ENCODE assay signal across 18 mouse cellular contexts in genomic region chr6:15501063-15501462, GRCm38 (mm10).
"Had no signal": no experiment of that assay in that cellular context is flagged by ENCODE, and none has a peak within 500 bp of the region (broad histone marks: within the 10 kb centered on the region; RNA-seq: fewer than 3 reads in every experiment).

No protein-coding gene starts in this region.

- H3K9ac ChIP-seq: hindbrain, embryonic 14.5 days; intestine, embryonic 15.5 days; kidney, embryonic 15.5 days; liver, embryonic 13.5 days; liver, postnatal 0 days; neural tube, embryonic 15.5 days; stomach, embryonic 15.5 days had no signal

- H3K4me3 ChIP-seq: intestine, embryonic 15.5 days; kidney, embryonic 15.5 days; left cerebral cortex, adult 2 months; limb, embryonic 10.5 days; liver, embryonic 13.5 days; megakaryocyte, embryonic 14.5 days; myocyte; neural tube, embryonic 15.5 days; stomach, embryonic 15.5 days had no signal

- H3K36me3 ChIP-seq: intestine, embryonic 15.5 days; kidney, embryonic 15.5 days; limb, embryonic 10.5 days; liver, embryonic 13.5 days; neural tube, embryonic 15.5 days; stomach, embryonic 15.5 days had no signal

- H3K4me2 ChIP-seq: hindbrain, embryonic 14.5 days; intestine, embryonic 15.5 days; kidney, embryonic 15.5 days; liver, embryonic 13.5 days; neural tube, embryonic 15.5 days; stomach, embryonic 15.5 days had no signal

- DNase-seq: kidney, adult 18-20 months; kidney, postnatal 14 days; liver, embryonic 13.5 days; liver, postnatal 0 days; right cerebral cortex, postnatal 4 days; spleen, adult 18-20 months; thymus, adult 2 months; thymus, postnatal 25 days had no signal

- H3K27me3 ChIP-seq: intestine, embryonic 15.5 days; kidney, embryonic 15.5 days; liver, embryonic 13.5 days; megakaryocyte, embryonic 14.5 days; neural tube, embryonic 15.5 days; stomach, embryonic 15.5 days had no signal

- H3K9me3 ChIP-seq: intestine, embryonic 15.5 days; kidney, embryonic 15.5 days; limb, embryonic 10.5 days; liver, embryonic 13.5 days; megakaryocyte, embryonic 14.5 days; neural tube, embryonic 15.5 days; stomach, embryonic 15.5 days had no signal

- H3K27ac ChIP-seq: hindbrain, embryonic 14.5 days; intestine, embryonic 15.5 days; kidney, embryonic 15.5 days; left cerebral cortex, adult 2 months; limb, embryonic 10.5 days; liver, embryonic 13.5 days; macrophage; neural tube, embryonic 15.5 days; stomach, embryonic 15.5 days had no signal

- ATAC-seq: intestine, embryonic 15.5 days; liver, postnatal 0 days had no signal

- H3K4me1 ChIP-seq: intestine, embryonic 15.5 days; kidney, embryonic 15.5 days; liver, embryonic 13.5 days; megakaryocyte, embryonic 14.5 days; neural tube, embryonic 15.5 days; stomach, embryonic 15.5 days had no signal
